Mouse (Mus musculus) G1E (cell line): ENCODE data around the gene Sesn3. TPM values are rescaled to one million over a fixed set of nuclear protein-coding genes. Genes with fewer than 3 reads are reported as not detected.

Experiments
- ATAC-seq: 2 replicates; pipeline ENCODE4 v1.8.0; 2016; ENCODE audit warnings: mild to moderate bottlenecking; ENCODE audit not compliant: insufficient number of reproducible peaks, poor library complexity, low FRiP score, severe bottlenecking; ENCODE audit errors: extremely low read depth
- DNase-seq: peaks from one replicate; pipeline ENCODE4 v3.0.0; 2012; ENCODE audit warnings: low spot score
- H3K27me3 ChIP-seq: 2 replicates; pipeline ENCODE4 v1.6.1; 2012; ENCODE audit warnings: mild to moderate bottlenecking, low read length, inconsistent platforms; ENCODE audit not compliant: insufficient read depth
- H3K36me3 ChIP-seq: replicated peaks from 2 replicates; pipeline ENCODE3; 2012; ENCODE audit warnings: mild to moderate bottlenecking, inconsistent platforms
- H3K4me1 ChIP-seq: 2 replicates; pipeline ENCODE4 v1.6.1; 2012; ENCODE audit warnings: low read depth, low read length, inconsistent platforms, mixed read lengths; ENCODE audit not compliant: insufficient read depth
- H3K4me3 ChIP-seq: 2 replicates; pipeline ENCODE4 v1.5.1; 2012; ENCODE audit warnings: low read depth, mild to moderate bottlenecking, inconsistent platforms, low read length, moderate library complexity, mixed read lengths
- H3K9me3 ChIP-seq: replicated peaks from 2 replicates; pipeline ENCODE4 v1.6.1; 2012; ENCODE audit warnings: inconsistent platforms
- CTCF ChIP-seq: IDR thresholded peaks from 2 replicates; pipeline ENCODE4 v1.5.1; 2012; ENCODE audit warnings: low read depth, low read length, inconsistent platforms, mixed read lengths
- GATA1 ChIP-seq: IDR thresholded peaks from 2 replicates; pipeline ENCODE4 v1.6.1; 2012; ENCODE audit warnings: borderline replicate concordance, low read length, inconsistent platforms, mixed read lengths
- GATA2 ChIP-seq: IDR thresholded peaks from 2 replicates; pipeline ENCODE4 v1.6.1; 2012; ENCODE audit warnings: low read depth, low read length, inconsistent platforms, borderline replicate concordance
- POLR2AphosphoS5 ChIP-seq: IDR thresholded peaks from 2 replicates; pipeline ENCODE4 v1.6.1; 2012; ENCODE audit warnings: low read depth, low read length, inconsistent platforms; ENCODE audit not compliant: insufficient replicate concordance
- TAL1 ChIP-seq: conservative IDR thresholded peaks from 2 replicates; pipeline ENCODE4 v1.6.1; 2012; ENCODE audit warnings: low read depth, low read length, inconsistent platforms, mixed read lengths
- polyA plus RNA-seq: library from polyadenylated mRNA; stranded (reverse); fragments of >175 nt; gene quantifications from 2 replicates; pipeline ENCODE4 v1.2.3, GENCODE M21; 2012
- total RNA-seq, 2 experiments: library from RNA; stranded (forward) in 1 of 2; stranded (reverse) in 1 of 2; fragments of 200-1000 nt in 1 of 2; fragments of >200 nt in 1 of 2; fragmentation: Nextera tagmentation in 1 of 2; gene quantifications; 2 replicates each; pipeline ENCODE4 v1.2.3; 2014 to 2017

Sesn3 gene
- total and polyA plus RNA-seq, 3 experiments, result 0.07 to 0.22 TPM; not detected in 1

GRCm38 (mm10) chr9:14348416-14348815 is 73.5 kb downstream of the Sesn3 start:
- H3K4me3 ChIP-seq, result no peak overlapping the region
- H3K9me3 ChIP-seq, result no peaks in the 10 kb centered on the region
- peaks cover 14% of the 10 kb centered on the region; the same call in 1 of the 2 replicates for H3K4me1 ChIP-seq
- peaks cover 14% of the 10 kb centered on the region for H3K27me3 ChIP-seq
- no peak for DNase-seq
- peak; percentile 34; the same call in 1 of the 2 replicates for ATAC-seq
- TF ChIP-seq TAL1 (no peak), GATA1 (no peak), CTCF (0 out of 2 replicates have a peak, but pooled peaks have one; percentile 42), POLR2AphosphoS5 (no peak), GATA2 (no peak)
- no peaks in the 10 kb centered on the region for H3K36me3 ChIP-seq

- no peak for DNase-seq
- Histone ChIP-seq H3K27me3 (peaks cover 6% of the 10 kb centered on the region; the same call in 1 of the 2 replicates), H3K4me1 (peaks cover 14% of the 10 kb centered on the region; the same call in 1 of the 2 replicates), H3K4me3 (no peak overlapping the region), H3K9me3 (no peaks in the 10 kb centered on the region), H3K36me3 (peaks cover 6% of the 10 kb centered on the region)
- TF ChIP-seq TAL1, result no peak
- TF ChIP-seq POLR2AphosphoS5, result no peak
- no peak for TF ChIP-seq GATA2
- TF ChIP-seq GATA1, result no peak
- TF ChIP-seq CTCF, result no peak
- no peak for ATAC-seq
Measured at GRCm38 (mm10) chr9:14349380-14349779, 74.5 kb downstream of the Sesn3 start.

- Histone ChIP-seq H3K27me3 (peaks cover 2% of the 10 kb centered on the region; the same call in 1 of the 2 replicates), H3K4me1 (peaks cover 11% of the 10 kb centered on the region; the same call in 1 of the 2 replicates), H3K36me3 (peaks cover 14% of the 10 kb centered on the region), H3K9me3 (no peaks in the 10 kb centered on the region), H3K4me3 (no peak overlapping the region)
- no peak for ATAC-seq
- no peak for TF ChIP-seq GATA1
- no peak for TF ChIP-seq TAL1
- no peak for TF ChIP-seq POLR2AphosphoS5
- TF ChIP-seq GATA2, result no peak
- TF ChIP-seq CTCF, result no peak
- DNase-seq, result no peak
Measured at GRCm38 (mm10) chr9:14350787-14351186, 75.9 kb downstream of the Sesn3 start.

GRCm38 (mm10) chr9:14352337-14352736 is 77.5 kb downstream of the Sesn3 start:
- Histone ChIP-seq H3K36me3 (peaks cover 29% of the 10 kb centered on the region), H3K4me1 (peaks cover 11% of the 10 kb centered on the region; the same call in 1 of the 2 replicates), H3K9me3 (no peaks in the 10 kb centered on the region), H3K27me3 (0 out of 2 replicates have a peak, but pooled peaks cover 2% of the 10 kb centered on the region), H3K4me3 (no peak overlapping the region)
- DNase-seq (no peak), ATAC-seq (no peak)
- TF ChIP-seq GATA2 (no peak), TAL1 (no peak), POLR2AphosphoS5 (no peak), CTCF (no peak), GATA1 (no peak)

- ATAC-seq (no peak), DNase-seq (no peak)
Measured at GRCm38 (mm10) chr9:14354852-14355251, 80.0 kb downstream of the Sesn3 start.

GRCm38 (mm10) chr9:14357033-14357432 is 82.2 kb downstream of the Sesn3 start:
- TF ChIP-seq GATA1 (no peak), POLR2AphosphoS5 (no peak), CTCF (no peak), GATA2 (no peak), TAL1 (no peak)
- Histone ChIP-seq H3K4me3 (no peak overlapping the region), H3K36me3 (peaks cover 58% of the 10 kb centered on the region), H3K9me3 (no peaks in the 10 kb centered on the region), H3K4me1 (no peaks in the 10 kb centered on the region; the same call in 1 of the 2 replicates), H3K27me3 (no peaks in the 10 kb centered on the region)
- DNase-seq, result no peak
- ATAC-seq, result no peak

More at GRCm38 (mm10) chr9:14354852-14355251, 80.0 kb downstream of the Sesn3 start:
- Histone ChIP-seq H3K9me3 (no peaks in the 10 kb centered on the region), H3K36me3 (peaks cover 39% of the 10 kb centered on the region), H3K27me3 (no peaks in the 10 kb centered on the region), H3K4me1 (peaks cover 11% of the 10 kb centered on the region; the same call in 1 of the 2 replicates), H3K4me3 (no peak overlapping the region)
- no peak for TF ChIP-seq TAL1
- no peak for TF ChIP-seq CTCF
- no peak for TF ChIP-seq POLR2AphosphoS5
- no peak for TF ChIP-seq GATA1
- TF ChIP-seq GATA2, result no peak
